Mouse (Mus musculus) heart, postnatal 0 days (tissue): ENCODE data around the gene Lrrc74b.

ENCODE experiments used
- CTCF ChIP-seq: IDR thresholded peaks from 2 replicates; pipeline ENCODE4 v1.5.1; 2016; ENCODE audit warnings: antibody characterized with exemption, control low read depth, low read depth
- EP300 ChIP-seq: IDR thresholded peaks from 2 replicates; pipeline ENCODE4 v1.6.1; 2016; ENCODE audit warnings: antibody characterized with exemption, low read depth

- TF ChIP-seq CTCF (no peak), EP300 (no peak)
Measured at GRCm38 (mm10) chr16:17552837-17553236, 8.2 kb downstream of the Lrrc74b start.
